Mouse (Mus musculus) limb, embryonic 12.5 days (tissue): ENCODE results near the gene Trim3. TPM values are rescaled to one million over a fixed set of nuclear protein-coding genes. Genes with fewer than 3 reads are reported as not detected.

Source experiments
- ATAC-seq: fragments of 200-750 bp; cut with Nextera tagmentation; 2 replicates; pipeline ENCODE4 v1.8.0; 2017; ENCODE audit warnings: low read depth, moderate TSS enrichment; ENCODE audit not compliant: insufficient number of reproducible peaks, insufficient read depth, low FRiP score, low TSS enrichment
- H3K27ac ChIP-seq: fragments of 300-500 bp; sonication (generic); 2 replicates; pipeline ENCODE4 v1.5.1; 2016; ENCODE audit warnings: mild to moderate bottlenecking, moderate library complexity
- H3K27me3 ChIP-seq: fragments of 300-500 bp; sonication (generic); 2 replicates; pipeline ENCODE4 v1.6.1; 2016; ENCODE audit warnings: mild to moderate bottlenecking, moderate library complexity
- H3K36me3 ChIP-seq: fragments of 300-500 bp; sonication (generic); 2 replicates; pipeline ENCODE4 v1.6.1; 2016; ENCODE audit warnings: mild to moderate bottlenecking, moderate library complexity
- H3K4me1 ChIP-seq: fragments of 300-500 bp; sonication (generic); replicated peaks from 2 replicates; pipeline ENCODE4 v1.6.1; 2016
- H3K4me2 ChIP-seq: fragments of 300-500 bp; sonication (generic); 2 replicates; pipeline ENCODE4 v1.6.1; 2016; ENCODE audit warnings: mild to moderate bottlenecking, moderate library complexity
- H3K4me3 ChIP-seq: fragments of 300-500 bp; sonication (generic); replicated peaks from 2 replicates; pipeline ENCODE4 v1.5.1; 2016; ENCODE audit warnings: mild to moderate bottlenecking
- H3K9ac ChIP-seq: fragments of 300-500 bp; sonication (generic); replicated peaks from 2 replicates; pipeline ENCODE4 v1.6.1; 2016; ENCODE audit warnings: mild to moderate bottlenecking, moderate library complexity
- H3K9me3 ChIP-seq: fragments of 300-500 bp; sonication (generic); 2 replicates; pipeline ENCODE4 v1.6.1; 2016; ENCODE audit warnings: mild to moderate bottlenecking, moderate library complexity
- WGBS: fragments of 180-500 bp; shearing (Covaris S2); methylation state at CpG from one replicate; pipeline ENCODE4 v1.1.7; 2016; 5-methylcytosine and 5-hydroxymethylcytosine counted together
- polyA plus RNA-seq: library from polyadenylated mRNA; unstranded; fragments of >200 nt; fragmentation: Nextera tagmentation; extraction: Ambion mirVana; gene quantifications from 2 replicates; pipeline ENCODE4 v1.2.1, GENCODE M21; 2016

Trim3 gene
- polyA plus RNA-seq, 1 experiment from 2014 or later = 34.4 TPM

DNA sequence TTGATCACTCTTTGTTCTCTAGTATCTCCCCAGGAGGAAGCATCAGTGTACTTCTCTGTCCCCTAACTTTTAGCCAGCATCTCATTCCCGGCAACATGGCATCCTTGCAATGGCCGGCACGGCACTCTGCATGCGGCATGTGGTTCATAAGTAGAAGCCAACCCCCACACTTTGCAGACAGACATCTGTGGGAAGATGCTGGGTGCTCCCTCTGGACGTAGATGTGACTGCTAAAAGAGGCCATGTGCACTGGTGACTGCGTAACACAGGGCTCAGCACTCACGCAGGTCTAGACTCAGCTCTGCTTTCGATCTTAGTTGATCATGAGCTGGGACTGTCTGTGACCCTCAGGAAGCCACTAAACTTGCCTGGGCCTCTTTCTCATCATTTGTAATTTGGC, 60.4 kb downstream of the Trim3 start:
- no peak overlapping the region for H3K9ac ChIP-seq
- 93% methylated on average over 8 of the region's 8 CpGs for WGBS
- no peaks in the 10 kb centered on the region for H3K27me3 ChIP-seq
- no peak overlapping the region for H3K27ac ChIP-seq
- H3K4me3 ChIP-seq = no peak overlapping the region
- ATAC-seq = no peak
- no peak overlapping the region for H3K4me2 ChIP-seq
- H3K9me3 ChIP-seq = no peaks in the 10 kb centered on the region
- peaks cover 26% of the 10 kb centered on the region for H3K4me1 ChIP-seq
- peaks cover 31% of the 10 kb centered on the region for H3K36me3 ChIP-seq

DNA sequence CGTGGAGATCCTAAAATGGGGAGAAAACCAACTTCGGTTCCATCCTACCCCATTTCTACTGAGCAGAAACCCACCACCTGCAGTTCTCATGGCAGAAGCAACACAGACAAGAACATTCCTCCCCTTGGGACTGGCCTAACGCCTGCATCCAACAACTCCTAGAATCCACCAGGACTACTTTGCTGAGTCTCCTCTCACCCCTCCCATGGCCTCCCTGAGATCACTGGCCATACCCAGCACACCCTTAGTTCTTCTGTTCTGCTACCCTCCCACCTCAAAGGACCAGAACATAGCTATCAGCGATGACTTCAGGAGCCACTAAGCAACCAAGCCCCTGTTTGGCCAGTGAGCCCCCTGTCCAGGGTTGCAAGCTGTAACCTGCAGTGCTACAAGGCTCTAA, 62.6 kb downstream of the Trim3 start:
- H3K36me3 ChIP-seq = peaks cover 52% of the 10 kb centered on the region
- H3K4me3 ChIP-seq = no peak overlapping the region
- H3K27me3 ChIP-seq = no peaks in the 10 kb centered on the region
- 83% methylated on average over 4 of the region's 4 CpGs for WGBS
- H3K4me2 ChIP-seq = no peak overlapping the region
- ATAC-seq = no peak
- no peak overlapping the region for H3K9ac ChIP-seq
- H3K27ac ChIP-seq = no peak overlapping the region
- no peaks in the 10 kb centered on the region for H3K9me3 ChIP-seq
- peaks cover 26% of the 10 kb centered on the region for H3K4me1 ChIP-seq

DNA sequence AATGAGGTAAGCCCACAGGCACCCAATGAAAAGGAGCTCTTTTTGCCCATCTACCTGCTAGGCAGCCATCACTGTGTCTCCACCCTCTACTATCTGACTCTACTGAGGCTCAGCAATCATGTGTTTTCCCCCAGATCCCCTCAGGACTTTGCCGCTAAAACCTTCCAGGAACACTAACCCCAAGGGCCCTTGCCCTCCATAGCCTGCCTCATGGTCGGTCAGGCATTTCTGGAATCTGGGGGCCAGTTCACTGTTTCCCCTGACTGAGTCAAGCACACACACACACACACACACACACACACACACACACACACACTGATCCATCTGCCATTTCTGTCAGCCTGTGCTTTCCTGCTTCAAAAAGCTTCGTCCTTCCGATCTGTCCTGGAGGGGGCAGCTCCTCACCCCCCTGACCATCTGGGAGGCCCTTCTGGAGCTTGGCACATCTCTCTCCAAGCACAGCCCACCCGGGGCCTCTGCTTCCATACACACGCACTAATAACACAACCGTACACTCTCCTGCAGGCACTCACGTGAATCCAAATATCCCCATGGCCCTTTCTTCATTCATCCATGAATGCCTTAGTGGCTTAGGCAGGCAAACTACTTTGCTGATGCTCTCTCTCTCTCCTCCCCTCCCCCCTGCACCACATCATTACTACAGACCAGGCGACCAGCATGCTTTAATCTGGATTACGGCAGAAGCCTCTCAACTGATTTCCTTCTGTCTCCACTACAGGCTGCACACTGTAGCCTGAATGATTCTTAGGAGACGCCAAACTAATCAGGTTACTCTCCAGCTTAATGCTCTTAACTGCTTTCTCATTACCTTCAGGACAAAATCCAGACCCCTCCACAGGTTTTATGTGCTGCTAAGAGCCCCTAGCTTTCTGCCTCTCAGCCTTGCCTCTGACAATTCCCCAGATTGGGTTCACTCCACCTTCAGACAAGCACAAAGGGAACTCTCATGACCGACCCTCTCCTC, 63.6 kb downstream of the Trim3 start:
- no peaks in the 10 kb centered on the region for H3K9me3 ChIP-seq
- H3K27me3 ChIP-seq = no peaks in the 10 kb centered on the region
- 38% methylated on average over 12 of the region's 12 CpGs for WGBS
- H3K27ac ChIP-seq = peak overlapping the region; percentile 64; the same call in 1 of the 2 replicates
- peaks cover 59% of the 10 kb centered on the region for H3K36me3 ChIP-seq
- H3K4me2 ChIP-seq = peak overlapping the region; percentile 4; the same call in 1 of the 2 replicates
- H3K4me3 ChIP-seq = no peak overlapping the region
- no peak overlapping the region for H3K9ac ChIP-seq
- peaks cover 26% of the 10 kb centered on the region for H3K4me1 ChIP-seq
- ATAC-seq = no peak

DNA sequence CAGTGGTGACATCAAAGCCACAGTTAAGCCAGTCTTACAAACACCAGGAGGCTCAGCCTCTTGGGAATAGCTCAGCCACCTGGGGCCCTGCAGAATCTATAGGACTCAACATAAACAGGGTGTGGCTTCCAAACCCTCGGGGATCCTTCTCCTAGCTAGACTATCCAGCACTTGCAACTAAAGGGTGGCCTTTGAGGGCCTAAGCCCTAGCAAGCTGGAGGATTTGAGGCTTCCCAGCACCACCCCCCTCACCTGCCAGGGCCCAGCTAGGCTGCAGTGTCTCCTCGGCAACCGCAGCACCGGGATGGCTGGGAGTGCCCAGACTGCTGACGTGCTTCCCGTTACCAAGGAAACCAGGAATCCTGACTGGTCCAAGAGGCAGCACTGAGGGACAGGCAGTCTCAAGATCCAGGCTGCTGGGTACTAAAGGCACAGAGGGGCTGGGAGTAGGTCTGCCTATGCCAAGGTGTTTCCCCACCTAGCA, 64.3 kb downstream of the Trim3 start:
- no peak overlapping the region for H3K27ac ChIP-seq
- no peaks in the 10 kb centered on the region for H3K27me3 ChIP-seq
- H3K4me3 ChIP-seq = no peak overlapping the region
- H3K36me3 ChIP-seq = peaks cover 59% of the 10 kb centered on the region
- H3K9ac ChIP-seq = 0 out of 2 replicates have a peak overlapping the region, but pooled peaks have one; percentile 6
- 2% methylated on average over 6 of the region's 6 CpGs for WGBS
- peak overlapping the region; percentile 17; the same call in 1 of the 2 replicates for H3K4me2 ChIP-seq
- peak; percentile 50 for ATAC-seq
- peaks cover 26% of the 10 kb centered on the region for H3K4me1 ChIP-seq
- no peaks in the 10 kb centered on the region for H3K9me3 ChIP-seq

DNA sequence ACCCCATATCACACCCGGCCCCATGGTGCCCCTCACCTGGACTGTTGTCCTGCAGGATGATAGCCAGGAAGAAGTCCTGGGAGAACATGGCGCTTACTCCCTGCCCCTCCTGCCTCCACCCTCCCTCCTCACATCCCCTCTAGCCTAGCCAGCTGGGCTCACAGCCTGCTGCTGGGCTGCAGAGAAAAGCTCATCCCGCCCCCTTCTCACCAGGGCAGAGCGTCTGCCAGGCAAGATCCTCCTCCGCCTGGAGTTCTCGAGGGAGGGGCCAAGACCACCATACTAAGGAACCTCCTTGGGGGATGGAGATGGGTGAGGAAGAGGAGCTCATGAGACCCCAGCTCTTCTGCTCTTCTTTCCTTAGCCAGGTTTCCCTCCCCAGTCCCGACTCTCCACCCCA, 64.8 kb downstream of the Trim3 start:
- ATAC-seq = peak; percentile 5; the same call in 1 of the 2 replicates
- no peaks in the 10 kb centered on the region for H3K9me3 ChIP-seq

DNA sequence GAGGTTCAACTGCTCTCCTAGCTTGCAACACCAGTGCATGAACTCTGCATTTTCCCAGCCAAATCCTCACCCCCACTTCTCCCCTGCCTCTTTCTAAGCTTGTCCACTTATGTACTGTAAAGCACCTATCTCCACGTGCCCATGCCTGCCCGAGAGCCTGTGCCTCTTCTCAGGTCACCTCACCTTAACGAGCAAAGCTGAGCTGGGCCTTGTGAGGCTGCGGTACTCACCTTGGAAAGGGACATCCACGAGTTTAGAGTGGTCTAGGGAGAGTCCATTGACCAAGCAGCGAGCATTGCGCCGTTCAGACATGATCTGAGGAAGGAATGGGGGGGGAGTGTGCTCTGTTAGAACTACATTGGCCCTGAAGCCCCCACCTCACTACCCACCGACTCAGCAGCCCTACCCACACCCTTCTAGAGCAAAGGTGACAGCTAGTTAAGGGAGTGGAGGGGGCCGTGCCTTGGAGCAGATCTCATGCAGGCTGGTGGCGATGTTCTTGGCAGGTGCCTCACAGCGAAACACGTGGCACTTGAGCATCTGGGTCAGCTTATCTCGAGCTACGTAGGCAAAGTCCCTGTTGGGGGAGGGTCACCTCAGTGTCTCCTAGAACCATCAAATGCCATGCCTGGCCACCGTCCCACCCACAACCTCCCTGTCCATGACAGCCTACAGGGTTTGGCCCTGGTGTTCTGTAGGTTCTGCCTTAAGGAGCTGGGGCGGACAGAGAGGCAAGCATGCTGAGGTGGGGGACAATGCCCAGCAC, 68.1 kb downstream of the Trim3 start:
- no peak for ATAC-seq
- H3K36me3 ChIP-seq = peaks cover 73% of the 10 kb centered on the region
- no peak overlapping the region for H3K4me2 ChIP-seq
- no peaks in the 10 kb centered on the region for H3K9me3 ChIP-seq
- 88% methylated on average over 17 of the region's 17 CpGs for WGBS
- H3K27me3 ChIP-seq = no peaks in the 10 kb centered on the region
- no peak overlapping the region for H3K4me3 ChIP-seq
- H3K27ac ChIP-seq = no peak overlapping the region
- H3K4me1 ChIP-seq = peaks cover 18% of the 10 kb centered on the region
- no peak overlapping the region for H3K9ac ChIP-seq

More for the DNA sequence above, 64.8 kb downstream of the Trim3 start:
- H3K36me3 ChIP-seq = peaks cover 59% of the 10 kb centered on the region
- no peaks in the 10 kb centered on the region for H3K27me3 ChIP-seq
- peak overlapping the region; percentile 17; the same call in 1 of the 2 replicates for H3K4me2 ChIP-seq
- peaks cover 26% of the 10 kb centered on the region for H3K4me1 ChIP-seq
- H3K9ac ChIP-seq = 0 out of 2 replicates have a peak overlapping the region, but pooled peaks have one; percentile 6
- H3K27ac ChIP-seq = no peak overlapping the region
- 28% methylated on average over 7 of the region's 7 CpGs for WGBS
- no peak overlapping the region for H3K4me3 ChIP-seq

DNA sequence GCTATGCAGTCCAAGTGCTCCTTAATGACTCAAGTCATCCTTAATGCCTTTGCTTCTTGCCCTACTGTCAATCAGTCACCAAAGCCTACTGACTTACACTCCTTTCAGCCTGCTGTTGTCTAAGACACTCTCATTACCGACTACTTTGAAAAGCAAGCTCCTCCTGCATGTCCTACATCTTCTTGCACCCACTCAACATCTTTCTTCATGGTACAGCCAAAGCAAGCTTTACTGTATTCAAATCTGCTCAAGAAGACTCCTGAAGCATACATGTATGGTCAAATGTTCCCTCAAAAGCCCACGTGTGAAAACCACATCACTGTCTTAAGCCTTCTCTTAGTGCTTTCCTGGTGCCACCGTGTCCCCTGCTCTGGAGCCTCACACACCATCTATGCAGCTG, 70.0 kb downstream of the Trim3 start:
- Histone ChIP-seq H3K4me2 (no peak overlapping the region), H3K4me1 (no peaks in the 10 kb centered on the region), H3K9me3 (no peaks in the 10 kb centered on the region), H3K27ac (no peak overlapping the region), H3K36me3 (peaks cover 92% of the 10 kb centered on the region), H3K9ac (no peak overlapping the region), H3K4me3 (no peak overlapping the region), H3K27me3 (no peaks in the 10 kb centered on the region)
- no peak for ATAC-seq
- 82% methylated on average over 3 of the region's 3 CpGs for WGBS

DNA sequence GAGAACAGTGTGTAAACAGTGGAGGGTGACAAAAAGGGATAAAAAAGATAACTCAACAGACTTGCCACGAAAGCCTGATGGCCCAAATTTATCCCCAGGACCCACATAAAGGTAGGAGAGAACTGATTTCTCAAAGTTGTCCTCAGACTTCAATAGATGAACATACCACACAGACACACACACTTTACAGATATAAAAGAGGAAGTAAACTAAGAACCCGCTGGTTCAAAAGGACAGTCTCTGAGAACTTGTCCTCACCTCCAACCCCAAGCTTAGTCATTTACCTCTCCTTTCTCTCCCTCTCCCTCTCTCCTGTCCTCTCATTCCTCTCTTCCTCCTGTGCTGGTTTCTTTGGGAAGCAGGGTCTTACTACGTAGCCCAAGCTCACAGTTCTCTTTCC, 71.1 kb downstream of the Trim3 start:
- no peak overlapping the region for H3K4me3 ChIP-seq
- 94% methylated on average over 3 of the region's 3 CpGs for WGBS
- H3K36me3 ChIP-seq = peaks cover 97% of the 10 kb centered on the region
- ATAC-seq = no peak
- H3K9ac ChIP-seq = no peak overlapping the region
- no peaks in the 10 kb centered on the region for H3K9me3 ChIP-seq
- no peak overlapping the region for H3K4me2 ChIP-seq
- H3K27me3 ChIP-seq = no peaks in the 10 kb centered on the region
- H3K27ac ChIP-seq = no peak overlapping the region
- no peaks in the 10 kb centered on the region for H3K4me1 ChIP-seq

DNA sequence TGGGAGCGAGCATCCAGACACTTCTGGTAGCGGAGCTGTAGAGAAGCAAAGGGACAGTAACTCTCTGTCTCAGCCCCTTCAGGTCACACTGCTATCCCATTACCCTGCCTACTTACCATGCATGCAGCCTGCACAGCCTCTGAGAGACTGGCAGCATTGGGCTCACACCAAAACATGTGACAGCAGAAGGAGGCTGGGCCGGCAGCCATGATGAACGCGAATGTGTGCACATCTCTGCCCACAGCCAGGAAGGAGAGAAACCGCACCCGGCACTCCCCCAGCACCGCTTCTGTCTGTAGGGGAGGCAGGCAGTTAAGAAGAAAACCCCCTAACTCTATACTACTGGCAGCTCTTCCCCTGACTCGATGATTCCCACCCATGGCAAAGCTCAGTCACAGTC, 74.4 kb downstream of the Trim3 start:
- Histone ChIP-seq H3K9me3 (no peaks in the 10 kb centered on the region), H3K9ac (no peak overlapping the region), H3K4me1 (peaks cover 14% of the 10 kb centered on the region), H3K36me3 (peaks cover 67% of the 10 kb centered on the region), H3K4me2 (no peak overlapping the region), H3K27ac (no peak overlapping the region), H3K4me3 (no peak overlapping the region), H3K27me3 (no peaks in the 10 kb centered on the region)
- no peak for ATAC-seq
- 91% methylated on average over 9 of the region's 9 CpGs for WGBS

DNA sequence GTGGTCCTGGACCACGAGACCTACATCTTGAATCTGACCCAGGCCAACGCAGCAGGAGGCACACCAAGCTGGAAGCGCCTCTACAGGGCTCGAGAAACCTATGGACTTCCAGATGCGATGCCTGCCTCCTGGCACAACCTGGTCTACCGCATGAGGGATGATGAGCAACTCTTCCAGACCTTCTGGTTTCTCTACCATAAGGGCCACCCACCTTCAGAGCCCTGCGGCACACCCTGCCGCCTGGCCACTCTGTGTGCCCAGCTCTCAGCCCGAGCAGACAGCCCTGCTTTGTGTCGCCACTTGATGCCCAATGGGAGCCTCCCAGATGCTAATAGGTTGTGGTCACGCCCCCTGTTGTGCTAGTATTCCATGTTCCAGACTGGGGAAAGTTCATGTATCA, 75.7 kb downstream of the Trim3 start:
- 86% methylated on average over 11 of the region's 11 CpGs for WGBS
- ATAC-seq = no peak
- Histone ChIP-seq H3K27me3 (no peaks in the 10 kb centered on the region), H3K36me3 (peaks cover 55% of the 10 kb centered on the region), H3K4me2 (no peak overlapping the region), H3K27ac (no peak overlapping the region), H3K9me3 (no peaks in the 10 kb centered on the region), H3K4me3 (no peak overlapping the region), H3K4me1 (peaks cover 14% of the 10 kb centered on the region), H3K9ac (no peak overlapping the region)

DNA sequence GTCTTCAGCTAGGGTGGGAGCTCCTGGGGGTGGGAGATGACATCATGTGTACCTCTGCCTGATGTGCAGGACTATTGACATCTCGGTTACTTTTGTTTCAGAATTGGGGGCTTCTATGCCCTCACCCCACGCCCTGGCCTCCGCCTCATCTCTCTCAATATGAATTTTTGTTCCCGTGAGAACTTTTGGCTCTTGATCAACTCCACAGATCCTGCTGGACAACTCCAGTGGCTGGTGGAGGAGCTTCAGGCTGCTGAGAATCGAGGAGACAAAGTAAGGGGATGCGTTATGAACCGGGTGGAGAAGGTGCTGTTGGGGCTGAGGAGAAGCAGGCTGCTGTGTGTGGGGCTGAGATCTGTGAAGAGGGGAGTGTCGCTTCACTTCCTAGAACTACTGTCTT, 77.0 kb downstream of the Trim3 start:
- H3K9ac ChIP-seq = no peak overlapping the region
- WGBS = 83% methylated on average over 8 of the region's 8 CpGs
- H3K9me3 ChIP-seq = no peaks in the 10 kb centered on the region
- peaks cover 14% of the 10 kb centered on the region for H3K4me1 ChIP-seq
- no peak overlapping the region for H3K4me2 ChIP-seq
- no peaks in the 10 kb centered on the region for H3K27me3 ChIP-seq
- H3K27ac ChIP-seq = no peak overlapping the region
- H3K4me3 ChIP-seq = no peak overlapping the region
- peaks cover 43% of the 10 kb centered on the region for H3K36me3 ChIP-seq
- no peak for ATAC-seq
